10 mouse cellular contexts compared by ENCODE assay signal in the genomic region with DNA sequence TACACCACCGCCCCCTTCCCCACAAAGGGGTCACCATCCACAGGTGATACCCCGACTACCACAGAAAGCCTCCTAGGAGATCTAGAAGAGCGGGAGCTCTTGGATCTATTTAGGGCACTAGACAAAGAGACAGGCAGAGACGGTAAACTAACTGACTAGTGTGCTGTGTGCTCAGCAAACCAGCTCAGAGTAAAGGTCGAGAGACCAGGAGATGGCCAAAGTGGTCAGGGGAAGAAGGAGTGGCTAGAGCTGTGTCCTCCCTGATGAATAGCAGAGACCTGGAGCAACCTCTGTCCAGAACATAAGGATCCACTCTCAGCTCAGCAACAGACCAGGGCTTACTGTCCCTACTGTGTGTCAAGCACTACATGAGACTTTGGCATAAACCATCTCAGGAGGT. TPM values are rescaled to one million over a fixed set of nuclear protein-coding genes. Genes with fewer than 3 reads are reported as not detected.
A peak's percentile ranks its signal among the peaks of the same experiment; 100 is the strongest.
DNase-seq lines count a peak whose midpoint lies in the region; ATAC-seq lines count a peak whose summit lies in the region.
"Had no signal": no experiment of that assay in that cellular context is flagged by ENCODE, and none has a peak within 500 bp of the region (broad histone marks: within the 10 kb centered on the region; RNA-seq: fewer than 3 reads in every experiment).

Rbp1 (plus strand) TSS at position 306 of the 400 bp plus-strand sequence.

- peaks cover 55% of the 10 kb centered on the region for H3K4me1 ChIP-seq in forebrain, embryonic 10.5 days
- H3K4me1 ChIP-seq in intestine, embryonic 16.5 days (ENCODE audit: control insufficient read depth, insufficient read depth, low read length), result peaks cover 32% of the 10 kb centered on the region
- H3K4me1 ChIP-seq in midbrain, embryonic 15.5 days, result peaks cover 15% of the 10 kb centered on the region

- H3K9me3 ChIP-seq in forebrain, embryonic 10.5 days, result no peaks in the 10 kb centered on the region
- no peaks in the 10 kb centered on the region for H3K9me3 ChIP-seq in intestine, embryonic 16.5 days (ENCODE audit: control insufficient read depth, low read length)
- no peaks in the 10 kb centered on the region for H3K9me3 ChIP-seq in midbrain, embryonic 15.5 days

- 85% methylated on average over 5 of the region's 5 CpGs for WGBS in forebrain, embryonic 10.5 days
- WGBS in intestine, embryonic 16.5 days, result 81% methylated on average over 5 of the region's 5 CpGs
- WGBS in midbrain, embryonic 15.5 days, result 90% methylated on average over 5 of the region's 5 CpGs

- peaks cover 89% of the 10 kb centered on the region for H3K27me3 ChIP-seq in forebrain, embryonic 10.5 days (ENCODE audit: poor library complexity, severe bottlenecking)
- no peaks in the 10 kb centered on the region for H3K27me3 ChIP-seq in intestine, embryonic 16.5 days (replicated peaks; ENCODE audit: control insufficient read depth, insufficient read depth, low read length)
- peaks cover 8% of the 10 kb centered on the region for H3K27me3 ChIP-seq in midbrain, embryonic 15.5 days (replicated peaks)

- DNase-seq in kidney, adult 9 months, result peak; percentile 43
- DNase-seq in kidney, postnatal 14 days, result no peak
- no peak for DNase-seq in forebrain, embryonic 10.5 days (ENCODE audit: extremely low spot score, low spot score)
- DNase-seq in frontal cortex, postnatal 14 days (ENCODE audit: low spot score in 2 of 2), result no peak
- DNase-seq in MN1 (ENCODE audit: low spot score), result no peak
- no peak for DNase-seq in retina, postnatal 1 day
- DNase-seq: cerebellum, adult 8-10 months; lung, adult 18-20 months had no signal

- H3K4me3 ChIP-seq in forebrain, embryonic 10.5 days, result no peak within 1 kb of the TSS
- H3K4me3 ChIP-seq in intestine, embryonic 16.5 days (ENCODE audit: low read length), result no peak within 1 kb of the TSS
- H3K4me3 ChIP-seq in midbrain, embryonic 15.5 days, result no peak within 1 kb of the TSS

- H3K27ac ChIP-seq in forebrain, embryonic 10.5 days, result no peak within 1 kb of the TSS
- no peak within 1 kb of the TSS for H3K27ac ChIP-seq in intestine, embryonic 16.5 days (ENCODE audit: low read length)
- H3K27ac ChIP-seq in midbrain, embryonic 15.5 days, result no peak within 1 kb of the TSS

- H3K9ac ChIP-seq in intestine, embryonic 16.5 days (ENCODE audit: low read depth, low read length), result no peak within 1 kb of the TSS
- H3K9ac ChIP-seq in midbrain, embryonic 15.5 days, result no peak within 1 kb of the TSS

- ATAC-seq in intestine, embryonic 16.5 days, result no peak
- ATAC-seq in midbrain, embryonic 15.5 days (replicated peaks), result no peak

- no peaks in the 10 kb centered on the region for H3K36me3 ChIP-seq in forebrain, embryonic 10.5 days (replicated peaks)
- no peaks in the 10 kb centered on the region for H3K36me3 ChIP-seq in intestine, embryonic 16.5 days (ENCODE audit: control insufficient read depth, insufficient read depth, low read length)
- no peaks in the 10 kb centered on the region for H3K36me3 ChIP-seq in midbrain, embryonic 15.5 days (replicated peaks)

- H3K4me2 ChIP-seq in intestine, embryonic 16.5 days (ENCODE audit: low read depth, low read length), result no peak within 1 kb of the TSS
- no peak within 1 kb of the TSS for H3K4me2 ChIP-seq in midbrain, embryonic 15.5 days

RNA-seq across cellular contexts. Expression of gene Rbp1, which starts in this region (rescaled TPM):
- 27.9 and 30.4 TPM in 2 replicates for polyA plus RNA-seq in forebrain, embryonic 10.5 days (2016; fragmentation: Nextera tagmentation; extraction: Ambion mirVana)
- polyA plus RNA-seq in intestine, embryonic 16.5 days (2015; fragmentation: Nextera tagmentation; extraction: Ambion mirVana), result 42.9 and 51.5 TPM in 2 replicates
- polyA plus RNA-seq in midbrain, embryonic 15.5 days (2015; fragmentation: Nextera tagmentation; extraction: Ambion mirVana), result 25.5 and 30.7 TPM in 2 replicates
